19 mouse cellular contexts compared by ENCODE assay signal in the genomic region with DNA sequence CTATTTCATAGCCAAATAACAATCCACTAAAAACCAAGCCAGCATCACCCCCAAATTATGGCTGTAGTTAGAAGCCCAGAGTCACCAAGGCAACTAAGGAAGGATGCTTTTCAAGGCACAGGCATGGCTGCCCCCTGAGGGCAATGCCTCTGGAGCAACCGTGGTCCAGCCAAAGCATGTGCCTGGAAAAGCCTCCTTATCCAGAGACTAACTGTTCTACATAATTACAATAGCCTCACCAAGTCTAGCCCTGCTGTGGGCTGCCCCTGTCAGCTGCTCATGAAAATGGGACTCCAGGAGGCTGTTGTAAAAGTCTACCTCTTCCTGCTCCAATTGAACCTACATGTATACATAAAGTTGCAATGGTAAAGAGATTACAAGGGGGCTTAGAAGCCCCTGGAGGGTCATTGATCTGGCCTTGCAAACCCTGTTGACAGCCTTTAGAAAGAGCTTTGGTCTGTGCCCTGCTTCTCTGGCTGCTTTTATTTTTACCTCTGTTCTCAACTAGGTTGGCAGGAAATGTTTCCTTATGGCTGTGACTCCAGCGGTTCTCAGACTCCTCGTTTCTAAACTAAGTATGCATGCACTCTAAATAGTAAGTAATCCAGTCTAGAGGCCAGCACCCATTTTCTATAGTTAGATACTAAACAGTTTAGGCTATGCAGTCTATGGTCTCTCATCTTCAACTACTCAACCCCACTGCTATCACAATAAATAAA. TPM values are rescaled to one million over a fixed set of nuclear protein-coding genes. Genes with fewer than 3 reads are reported as not detected.
DNase-seq lines count a peak whose midpoint lies in the region; ATAC-seq and TF ChIP-seq lines count a peak whose summit lies in the region.
"Had no signal": no experiment of that assay in that cellular context is flagged by ENCODE, and none has a peak within 500 bp of the region (broad histone marks: within the 10 kb centered on the region; RNA-seq: fewer than 3 reads in every experiment).

No protein-coding gene starts in this region.

- no peaks in the 10 kb centered on the region for H3K9me3 ChIP-seq in forebrain, embryonic 10.5 days
- no peaks in the 10 kb centered on the region for H3K9me3 ChIP-seq in forebrain, embryonic 12.5 days
- no peaks in the 10 kb centered on the region for H3K9me3 ChIP-seq in midbrain, postnatal 0 days (ENCODE audit: low read length)
- H3K9me3 ChIP-seq: heart, embryonic 13.5 days; intestine, embryonic 15.5 days; limb, embryonic 13.5 days; liver, embryonic 15.5 days had no signal

- peak; percentile 47 for DNase-seq in forebrain, embryonic 10.5 days (ENCODE audit: extremely low spot score, low spot score)
- no peak for DNase-seq in left cerebral cortex, adult 2 months (ENCODE audit: extremely low spot score in 1 of 2, low spot score in 2 of 2)
- no peak for DNase-seq in left cerebral cortex, postnatal 14 days (ENCODE audit: low spot score in 2 of 2)
- peak; percentile 50 for DNase-seq in forelimb bud, embryonic 11.5 days (ENCODE audit: low read depth, low spot score)
- peak; percentile 34 for DNase-seq in midbrain, postnatal 0 days (ENCODE audit: low spot score)
- DNase-seq in spleen, postnatal 10 days (ENCODE audit: low spot score in 2 of 2), result no peak
- no peak for DNase-seq in right cerebral cortex, postnatal 10 days (ENCODE audit: low spot score in 2 of 2)
- DNase-seq: gastrocnemius, adult 2 months; heart, postnatal 36 days; right cerebral cortex, adult 18-20 months; thymus, postnatal 36 days had no signal

- 0 out of 2 replicates have a peak overlapping the region, but pooled peaks have one; percentile 12 for H3K27ac ChIP-seq in forebrain, embryonic 10.5 days
- no peak overlapping the region for H3K27ac ChIP-seq in forebrain, embryonic 12.5 days
- H3K27ac ChIP-seq in left cerebral cortex, adult 2 months, result peak overlapping the region; percentile 21
- H3K27ac ChIP-seq in midbrain, postnatal 0 days (ENCODE audit: low read depth, low read length), result no peak overlapping the region
- H3K27ac ChIP-seq: gastrocnemius, adult 2 months; heart, embryonic 13.5 days; intestine, embryonic 15.5 days; limb, embryonic 13.5 days; liver, embryonic 15.5 days had no signal

- H3K4me1 ChIP-seq in forebrain, embryonic 10.5 days, result peaks cover 46% of the 10 kb centered on the region
- H3K4me1 ChIP-seq in forebrain, embryonic 12.5 days, result peaks cover 10% of the 10 kb centered on the region
- peaks cover 8% of the 10 kb centered on the region; the same call in 1 of the 2 replicates for H3K4me1 ChIP-seq in midbrain, postnatal 0 days (ENCODE audit: insufficient read depth, low read length)
- H3K4me1 ChIP-seq: liver, embryonic 15.5 days had no signal

- H3K27me3 ChIP-seq in forebrain, embryonic 10.5 days (ENCODE audit: poor library complexity, severe bottlenecking), result peaks cover 55% of the 10 kb centered on the region
- H3K27me3 ChIP-seq in forebrain, embryonic 12.5 days, result peaks cover 20% of the 10 kb centered on the region
- no peaks in the 10 kb centered on the region for H3K27me3 ChIP-seq in midbrain, postnatal 0 days (ENCODE audit: insufficient read depth, low read length)
- H3K27me3 ChIP-seq: intestine, embryonic 15.5 days; limb, embryonic 13.5 days had no signal

- H3K4me2 ChIP-seq in forebrain, embryonic 12.5 days, result no peak overlapping the region
- no peak overlapping the region for H3K4me2 ChIP-seq in midbrain, postnatal 0 days (ENCODE audit: low read depth, low read length, poor library complexity, severe bottlenecking)
- H3K4me2 ChIP-seq: heart, embryonic 13.5 days; intestine, embryonic 15.5 days; limb, embryonic 13.5 days; liver, embryonic 15.5 days had no signal

- 17% methylated on average over 3 of the region's 3 CpGs for WGBS in forebrain, embryonic 10.5 days
- 8% methylated on average over 3 of the region's 3 CpGs for WGBS in forebrain, embryonic 12.5 days
- 7% methylated on average over 3 of the region's 3 CpGs for WGBS in midbrain, postnatal 0 days

- ATAC-seq in forebrain, embryonic 12.5 days (ENCODE audit: low FRiP score), result no peak
- no peak for ATAC-seq in midbrain, postnatal 0 days (ENCODE audit: low FRiP score)
- ATAC-seq: intestine, embryonic 15.5 days; lung, postnatal 0 days had no signal

- H3K36me3 ChIP-seq in forebrain, embryonic 10.5 days (replicated peaks), result no peaks in the 10 kb centered on the region
- no peaks in the 10 kb centered on the region for H3K36me3 ChIP-seq in forebrain, embryonic 12.5 days (replicated peaks)
- no peaks in the 10 kb centered on the region for H3K36me3 ChIP-seq in midbrain, postnatal 0 days (ENCODE audit: insufficient read depth, low read length)
- H3K36me3 ChIP-seq: heart, embryonic 13.5 days; intestine, embryonic 15.5 days; limb, embryonic 13.5 days; liver, embryonic 15.5 days had no signal

- no peak overlapping the region for H3K9ac ChIP-seq in forebrain, embryonic 12.5 days
- no peak overlapping the region for H3K9ac ChIP-seq in midbrain, postnatal 0 days (replicated peaks; ENCODE audit: low read length, poor library complexity, severe bottlenecking)
- H3K9ac ChIP-seq: heart, embryonic 13.5 days; intestine, embryonic 15.5 days; limb, embryonic 13.5 days; liver, embryonic 15.5 days had no signal

- intact Hi-C loops in left cerebral cortex, adult 2 months (cut with DNase I), result no loop called here
- intact Hi-C loops in left cerebral cortex, postnatal 14 days (cut with DNase I), result no loop called here

- no peak for TF ChIP-seq CTCF in left cerebral cortex, adult 2 months (IDR thresholded peaks at IDR 0.05)
- no peak for TF ChIP-seq CTCF in midbrain, postnatal 0 days (IDR thresholded peaks at IDR 0.05)

- H3K4me3 ChIP-seq in forebrain, embryonic 10.5 days, result no peak overlapping the region
- H3K4me3 ChIP-seq in forebrain, embryonic 12.5 days (replicated peaks), result no peak overlapping the region
- no peak overlapping the region for H3K4me3 ChIP-seq in left cerebral cortex, adult 2 months
- H3K4me3 ChIP-seq in midbrain, postnatal 0 days (ENCODE audit: low read depth, low read length), result no peak overlapping the region
- H3K4me3 ChIP-seq: gastrocnemius, adult 2 months; heart, embryonic 13.5 days; intestine, embryonic 15.5 days; limb, embryonic 13.5 days; liver, embryonic 15.5 days had no signal

RNA-seq across cellular contexts. Expression of a gene that starts 6.3 kb away (rescaled TPM):
- 2.3 and 2.6 TPM in 2 replicates for polyA plus RNA-seq in forebrain, embryonic 10.5 days (2016; fragmentation: Nextera tagmentation; extraction: Ambion mirVana)
- 6.4 and 6.5 TPM in 2 replicates for polyA plus RNA-seq in forebrain, embryonic 12.5 days (2016; fragmentation: Nextera tagmentation; extraction: Ambion mirVana)
- 100 to 1,000 TPM; 163 to 182 TPM for total RNA-seq in left cerebral cortex, adult 2 months (2021)
- 100 to 1,000 TPM; 184 to 211 TPM for total RNA-seq in left cerebral cortex, postnatal 14 days (2021)
- total RNA-seq in midbrain, postnatal 0 days (2014; rRNA removed), result 27.4 and 29.1 TPM in 2 replicates
- polyA plus RNA-seq in midbrain, postnatal 0 days (2015; fragmentation: Nextera tagmentation; extraction: Ambion mirVana), result 9.7 and 10.9 TPM in 2 replicates
- total RNA-seq: granulocyte monocyte progenitor cell, adult 5-6 weeks; MEL had no signal

Comparison
In these comparisons a context has a peak if more than half of its experiments do, and no peak if none do; other contexts are left out.
1. H3K27ac ChIP-seq: peak in forebrain, embryonic 10.5 days (single experiment) and left cerebral cortex, adult 2 months (single experiment); none in forebrain, embryonic 12.5 days (single experiment) and midbrain, postnatal 0 days (single experiment).
2. DNase-seq: peak in forebrain, embryonic 10.5 days (single experiment), forelimb bud, embryonic 11.5 days (single experiment) and midbrain, postnatal 0 days (single experiment); none in left cerebral cortex, adult 2 months (0 of 2), left cerebral cortex, postnatal 14 days (0 of 2), spleen, postnatal 10 days (0 of 2) and right cerebral cortex, postnatal 10 days (0 of 2).